Mouse (Mus musculus) MEL (cell line): ENCODE results near the gene Zcchc10. TPM values are rescaled to one million over a fixed set of nuclear protein-coding genes. Genes with fewer than 3 reads are reported as not detected.

ENCODE experiments used
- DNase-seq: peaks from one replicate; pipeline ENCODE4 v3.0.0; 2011; ENCODE audit warnings: low read depth, low spot score
- H3K27ac ChIP-seq: 2 replicates; pipeline ENCODE4 v1.5.1; 2012; ENCODE audit warnings: low read depth, mild to moderate bottlenecking, control low read depth, low read length, moderate library complexity; ENCODE audit not compliant: control insufficient read depth
- H3K27me3 ChIP-seq, 2 experiments: fragments of 150-350 bp in 1 of 2; sonication (generic) in 1 of 2; 2 replicates each; pipeline ENCODE4 v1.6.1; 2012; ENCODE audit warnings: low read length in 2 of 2, mild to moderate bottlenecking in 2 of 2, improper control_type of control experiment in 1 of 2, moderate library complexity in 1 of 2; ENCODE audit not compliant: insufficient read depth in 2 of 2, control insufficient read depth in 1 of 2
- H3K36me3 ChIP-seq, 2 experiments: 2 replicates each; pipeline ENCODE4 v1.6.1; 2012 to 2014; ENCODE audit warnings: low read length in 2 of 2, improper control_type of control experiment in 1 of 2, inconsistent platforms in 1 of 2, mild to moderate bottlenecking in 1 of 2; ENCODE audit not compliant: insufficient read depth in 2 of 2, control insufficient read depth in 1 of 2
- H3K4me1 ChIP-seq, 2 experiments: fragments of 150-350 bp in 1 of 2; sonication (generic) in 1 of 2; 2 replicates each; pipeline ENCODE4 v1.6.1; 2012; ENCODE audit warnings: low read length in 2 of 2, improper control_type of control experiment in 1 of 2, mild to moderate bottlenecking in 1 of 2; ENCODE audit not compliant: insufficient read depth in 2 of 2, control insufficient read depth in 1 of 2
- H3K4me3 ChIP-seq, 2 experiments: fragments of 150-350 bp in 1 of 2; sonication (generic) in 1 of 2; 2 replicates each; pipeline ENCODE4 v1.5.1; 2012; ENCODE audit warnings: low read depth in 2 of 2, low read length in 2 of 2, mild to moderate bottlenecking in 2 of 2, moderate library complexity in 2 of 2, control low read depth in 1 of 2, improper control_type of control experiment in 1 of 2; ENCODE audit not compliant: control insufficient read depth in 1 of 2, insufficient read depth in 1 of 2
- H3K79me2 ChIP-seq: 2 replicates; pipeline ENCODE4 v1.6.1; 2012; ENCODE audit warnings: mild to moderate bottlenecking, low read length, moderate library complexity; ENCODE audit not compliant: control insufficient read depth, poor library complexity, insufficient read depth
- H3K9ac ChIP-seq: 2 replicates; pipeline ENCODE4 v1.6.1; 2012; ENCODE audit warnings: low read depth, mild to moderate bottlenecking, control low read depth, low read length, moderate library complexity; ENCODE audit not compliant: control insufficient read depth, poor library complexity, severe bottlenecking
- H3K9me3 ChIP-seq: fragments of 150-350 bp; sonication (generic); replicated peaks from 2 replicates; pipeline ENCODE4 v1.6.1; 2012; ENCODE audit warnings: mild to moderate bottlenecking, low read length, improper control_type of control experiment, moderate library complexity; ENCODE audit not compliant: insufficient read depth
- BHLHE40 ChIP-seq: IDR thresholded peaks from 2 replicates; pipeline ENCODE4 v1.6.1; 2012; ENCODE audit warnings: low read depth, mild to moderate bottlenecking, inconsistent platforms, low read length, improper control_type of control experiment, borderline replicate concordance
- CHD1 ChIP-seq: IDR thresholded peaks from 2 replicates; pipeline ENCODE4 v1.6.1; 2012; ENCODE audit warnings: low read depth, mild to moderate bottlenecking, inconsistent platforms, low read length, improper control_type of control experiment
- CHD2 ChIP-seq: IDR thresholded peaks from 2 replicates; pipeline ENCODE4 v1.6.1; 2011; ENCODE audit warnings: low read length, improper control_type of control experiment
- CTCF ChIP-seq, 3 experiments: IDR thresholded peaks in 2 of 3; conservative IDR thresholded peaks in 1 of 3; 2 replicates each; pipeline ENCODE4 v1.5.1; 2011 to 2012; ENCODE audit warnings: low read length in 3 of 3, low read depth in 2 of 3, mild to moderate bottlenecking in 2 of 3, improper control_type of control experiment in 1 of 3, inconsistent platforms in 1 of 3, mixed read lengths in 1 of 3, moderate library complexity in 1 of 3; ENCODE audit not compliant: control insufficient read depth in 1 of 3, insufficient read depth in 1 of 3, poor library complexity in 1 of 3, severe bottlenecking in 1 of 3
- E2F4 ChIP-seq: IDR thresholded peaks from 2 replicates; pipeline ENCODE4 v1.6.1; 2011; ENCODE audit warnings: low read depth, low read length, improper control_type of control experiment, borderline replicate concordance
- ELF1 ChIP-seq: IDR thresholded peaks from 2 replicates; pipeline ENCODE4 v1.6.1; 2014; ENCODE audit warnings: low read depth, mild to moderate bottlenecking, inconsistent platforms, low read length, improper control_type of control experiment, moderate library complexity
- EP300 ChIP-seq, 2 experiments: IDR thresholded peaks; 2 replicates each; pipeline ENCODE4 v1.6.1; 2011; ENCODE audit warnings: improper control_type of control experiment in 2 of 2, low read length in 2 of 2, low read depth in 1 of 2, mild to moderate bottlenecking in 1 of 2
- ETS1 ChIP-seq: IDR thresholded peaks from 2 replicates; pipeline ENCODE4 v1.6.1; 2012; ENCODE audit warnings: low read depth, mild to moderate bottlenecking, inconsistent platforms, low read length, improper control_type of control experiment, moderate library complexity
- HCFC1 ChIP-seq: IDR thresholded peaks from 2 replicates; pipeline ENCODE4 v1.6.1; 2012; ENCODE audit warnings: low read depth, mild to moderate bottlenecking, inconsistent platforms, low read length, improper control_type of control experiment, moderate library complexity
- KAT2A ChIP-seq: conservative IDR thresholded peaks from 2 replicates; pipeline ENCODE4 v1.6.1; 2012; ENCODE audit warnings: low read depth, low read length, improper control_type of control experiment, inconsistent platforms
- MAFK ChIP-seq: IDR thresholded peaks from 2 replicates; pipeline ENCODE4 v1.6.1; 2011; ENCODE audit warnings: low read depth, mild to moderate bottlenecking, low read length, improper control_type of control experiment, borderline replicate concordance
- MAX ChIP-seq: IDR thresholded peaks from 2 replicates; pipeline ENCODE4 v1.6.1; 2011; ENCODE audit warnings: low read length, improper control_type of control experiment
- MAZ ChIP-seq: IDR thresholded peaks from 2 replicates; pipeline ENCODE4 v1.6.1; 2012; ENCODE audit warnings: low read depth, mild to moderate bottlenecking, inconsistent platforms, low read length, improper control_type of control experiment
- MEF2A ChIP-seq: IDR thresholded peaks from 2 replicates; pipeline ENCODE4 v1.6.1; 2014; ENCODE audit warnings: low read depth, mild to moderate bottlenecking, inconsistent platforms, low read length, improper control_type of control experiment; ENCODE audit not compliant: poor library complexity, insufficient replicate concordance, severe bottlenecking; ENCODE audit errors: extremely low read depth
- MXI1 ChIP-seq: IDR thresholded peaks from 2 replicates; pipeline ENCODE4 v1.6.1; 2011; ENCODE audit warnings: mild to moderate bottlenecking, low read depth, low read length, improper control_type of control experiment
- MYB ChIP-seq: IDR thresholded peaks from 2 replicates; pipeline ENCODE4 v1.6.1; 2011; ENCODE audit warnings: mild to moderate bottlenecking, low read depth, low read length, improper control_type of control experiment
- MYC ChIP-seq: IDR thresholded peaks from 2 replicates; pipeline ENCODE4 v1.6.1; 2011; ENCODE audit warnings: low read depth, mild to moderate bottlenecking, low read length, improper control_type of control experiment, moderate library complexity
- NRF1 ChIP-seq: IDR thresholded peaks from 2 replicates; pipeline ENCODE4 v1.6.1; 2014; ENCODE audit warnings: low read depth, mild to moderate bottlenecking, inconsistent platforms, low read length, improper control_type of control experiment, moderate library complexity; ENCODE audit not compliant: poor library complexity, insufficient read depth, severe bottlenecking
- POLR2A ChIP-seq, 2 experiments: IDR thresholded peaks; 2 replicates each; pipeline ENCODE4 v1.6.1; 2011 to 2012; ENCODE audit warnings: low read length in 2 of 2, mild to moderate bottlenecking in 2 of 2, control low read depth in 1 of 2, improper control_type of control experiment in 1 of 2, low read depth in 1 of 2, moderate library complexity in 1 of 2; ENCODE audit not compliant: control insufficient read depth in 1 of 2, insufficient read depth in 1 of 2, poor library complexity in 1 of 2
- RAD21 ChIP-seq: IDR thresholded peaks from 2 replicates; pipeline ENCODE4 v1.6.1; 2011; ENCODE audit warnings: mild to moderate bottlenecking, low read depth, low read length, improper control_type of control experiment
- RCOR1 ChIP-seq: IDR thresholded peaks from 2 replicates; pipeline ENCODE4 v1.6.1; 2012; ENCODE audit warnings: low read depth, mild to moderate bottlenecking, inconsistent platforms, low read length, improper control_type of control experiment
- SIN3A ChIP-seq: IDR thresholded peaks from 2 replicates; pipeline ENCODE4 v1.6.1; 2012; ENCODE audit warnings: low read length, improper control_type of control experiment, inconsistent platforms
- SMC3 ChIP-seq: IDR thresholded peaks from 2 replicates; pipeline ENCODE4 v1.6.1; 2011; ENCODE audit warnings: low read depth, low read length, improper control_type of control experiment
- TAL1 ChIP-seq: IDR thresholded peaks from 2 replicates; pipeline ENCODE4 v1.6.1; 2012; ENCODE audit warnings: mild to moderate bottlenecking, inconsistent platforms, low read length, moderate library complexity, mixed read lengths
- TBP ChIP-seq: IDR thresholded peaks from 2 replicates; pipeline ENCODE4 v1.8.0; 2011; ENCODE audit warnings: low read depth, low read length, improper control_type of control experiment
- USF1 ChIP-seq: IDR thresholded peaks from 2 replicates; pipeline ENCODE4 v1.6.1; 2014; ENCODE audit warnings: low read depth, mild to moderate bottlenecking, inconsistent platforms, low read length, improper control_type of control experiment, moderate library complexity
- ZKSCAN1 ChIP-seq: IDR thresholded peaks from 2 replicates; pipeline ENCODE4 v1.6.1; 2012; ENCODE audit warnings: low read depth, mild to moderate bottlenecking, inconsistent platforms, low read length, improper control_type of control experiment, moderate library complexity
- ZMIZ1 ChIP-seq: IDR thresholded peaks from 2 replicates; pipeline ENCODE4 v1.6.1; 2012; ENCODE audit warnings: low read depth, mild to moderate bottlenecking, inconsistent platforms, low read length, improper control_type of control experiment, moderate library complexity
- ZNF384 ChIP-seq: IDR thresholded peaks from 2 replicates; pipeline ENCODE4 v1.6.1; 2012; ENCODE audit warnings: low read depth, mild to moderate bottlenecking, inconsistent platforms, low read length, improper control_type of control experiment
- polyA plus RNA-seq, 2 experiments: library from polyadenylated mRNA; stranded (reverse) in 1 of 2; unstranded in 1 of 2; fragments of >175 nt in 1 of 2; fragments of >200 nt in 1 of 2; gene quantifications; 2 replicates each; pipeline versions ENCODE4 v1.2.1 to v1.2.4; 2012; ENCODE audit warnings: low replicate concordance in 2 of 2, low read depth in 1 of 2; ENCODE audit not compliant: insufficient read length in 2 of 2, insufficient read depth in 1 of 2, missing spikeins in 1 of 2
- total RNA-seq: library from RNA; depleted of rRNA; stranded (reverse); fragments of 300-350 nt; gene quantifications from 2 replicates; pipeline ENCODE4 v1.2.3, GENCODE M21; 2012

The Zcchc10 gene
- total and polyA plus RNA-seq, 3 experiments, result 11.6 to 169 (median 36.2) TPM

GRCm38 (mm10) chr11:53307558-53308065 lies 16.9 kb upstream of the Zcchc10 start:
- Histone ChIP-seq H3K9me3 (no peaks in the 10 kb centered on the region), H3K9ac (no peak overlapping the region), H3K27ac (no peak overlapping the region; the same call in 1 of the 2 replicates), H3K36me3 (peaks cover 0 to 41% of the 10 kb centered on the region in 2 experiments; a peak in 2 of 4 replicates), H3K79me2 (no peaks in the 10 kb centered on the region), H3K27me3 (no peaks in the 10 kb centered on the region), H3K4me3 (no peak overlapping the region), H3K4me1 (peaks cover 6 to 34% of the 10 kb centered on the region in 2 experiments)
- DNase-seq, result no peak
- TF ChIP-seq ZMIZ1 (no peak), MYC (no peak), MXI1 (no peak)

- H3K27ac ChIP-seq, result peak overlapping the region; percentile 15; the same call in 1 of the 2 replicates
- TF ChIP-seq MXI1 (peak; percentile 90; the same call in 1 of the 2 replicates), ZNF384 (peak; percentile 77), ZMIZ1 (peak; percentile 55; the same call in 1 of the 2 replicates), EP300 (IDR thresholded peaks at IDR 0.05; ENCODE audit: low read depth in 1 of 2, low read length in 2 of 2) (peak; percentile 95 to 96), MAZ (peak; percentile 77; the same call in 1 of the 2 replicates), POLR2A (IDR thresholded peaks at IDR 0.05; ENCODE audit: control insufficient read depth in 1 of 2, insufficient read depth in 1 of 2, low read depth in 1 of 2, low read length in 2 of 2, poor library complexity in 1 of 2) (no peak), SIN3A (peak; percentile 76), RCOR1 (peak; percentile 100), HCFC1 (peak; percentile 58), RAD21 (no peak), MAFK (peak; percentile 88), CTCF (IDR thresholded peaks at IDR 0.05 in 2 of 3, conservative IDR thresholded peaks at IDR 0.05 in 1 of 3; ENCODE audit: control insufficient read depth in 1 of 3, insufficient read depth in 1 of 3, low read depth in 2 of 3, low read length in 3 of 3, poor library complexity in 1 of 3, severe bottlenecking in 1 of 3) (no peak), ZKSCAN1 (no peak), ETS1 (peak; percentile 88), BHLHE40 (peak; percentile 84), ELF1 (0 out of 2 replicates have a peak, but pooled peaks have one; percentile 41), KAT2A (peak; percentile 43), MEF2A (peak; percentile 54; the same call in 1 of the 2 replicates), NRF1 (0 out of 2 replicates have a peak, but pooled peaks have one; percentile 8), USF1 (peak; percentile 53), TAL1 (peak; percentile 94), SMC3 (peak; percentile 12; the same call in 1 of the 2 replicates), MAX (peak; percentile 72), MYC (0 out of 2 replicates have a peak, but pooled peaks have one; percentile 37), MYB (0 out of 2 replicates have a peak, but pooled peaks have one; percentile 60), CHD2 (peak; percentile 18; the same call in 1 of the 2 replicates), TBP (0 out of 2 replicates have a peak, but pooled peaks have one; percentile 15), CHD1 (no peak), E2F4 (no peak)
Measured at GRCm38 (mm10) chr11:53308251-53308864, 16.1 kb upstream of the Zcchc10 start.

More at GRCm38 (mm10) chr11:53308251-53308864, 16.1 kb upstream of the Zcchc10 start:
- DNase-seq, result peak; percentile 84
- no peak overlapping the region for H3K4me3 ChIP-seq
- no peaks in the 10 kb centered on the region for H3K79me2 ChIP-seq
- peaks cover 0 to 44% of the 10 kb centered on the region in 2 experiments; a peak in 2 of 4 replicates for H3K36me3 ChIP-seq
- H3K27me3 ChIP-seq, result no peaks in the 10 kb centered on the region
- no peak overlapping the region for H3K9ac ChIP-seq
- H3K4me1 ChIP-seq, result peaks cover 6 to 39% of the 10 kb centered on the region in 2 experiments
- H3K9me3 ChIP-seq, result no peaks in the 10 kb centered on the region
